Mouse (Mus musculus): ENCODE results near the gene Gpr39.

The Gpr39 gene

GRCm38 (mm10) chr1:125821101-125821500 is 144.3 kb downstream of the Gpr39 start:
- DNase-seq, result no peak

- DNase-seq, result no peak
Measured at GRCm38 (mm10) chr1:125823611-125824010, 146.8 kb downstream of the Gpr39 start.

GRCm38 (mm10) chr1:125837507-125837906 is 160.7 kb downstream of the Gpr39 start:
- no peak for DNase-seq

- no peak for DNase-seq
Measured at GRCm38 (mm10) chr1:125839746-125840392, 163.1 kb downstream of the Gpr39 start.

GRCm38 (mm10) chr1:125854646-125855045 is 177.9 kb downstream of the Gpr39 start:
- no peak for DNase-seq

GRCm38 (mm10) chr1:125858631-125859030 is 181.8 kb downstream of the Gpr39 start:
- no peak for DNase-seq

- no peak for DNase-seq
Measured at GRCm38 (mm10) chr1:125870056-125870455, 193.3 kb downstream of the Gpr39 start.

GRCm38 (mm10) chr1:125893158-125893557 is 216.4 kb downstream of the Gpr39 start:
- no peak for DNase-seq

GRCm38 (mm10) chr1:125910211-125910870 is 233.5 kb downstream of the Gpr39 start:
- peak; percentile 13 for DNase-seq

GRCm38 (mm10) chr1:125910871-125911265 is 234.1 kb downstream of the Gpr39 start:
- DNase-seq, result no peak

- DNase-seq, result peak; percentile 9
Measured at GRCm38 (mm10) chr1:125911337-125911900, 234.6 kb downstream of the Gpr39 start.

- peak; percentile 9 for DNase-seq
Measured at GRCm38 (mm10) chr1:125911901-125912445, 235.2 kb downstream of the Gpr39 start.

GRCm38 (mm10) chr1:125912601-125913600 is 236.1 kb downstream of the Gpr39 start, which contains the start of gene Lypd1:
Gene Lypd1 (minus strand): TSS chr1:125913101.
- no peak for DNase-seq

GRCm38 (mm10) chr1:125920696-125921095 is 243.9 kb downstream of the Gpr39 start:
- DNase-seq, result no peak

GRCm38 (mm10) chr1:125923062-125923461 is 246.3 kb downstream of the Gpr39 start:
- DNase-seq, result no peak
